Mouse (Mus musculus): ENCODE measurements at regions not wholly inside any gene's neighbourhood (a gene's known extent, or its start where the extent isn't known, plus 50 kb on each side); places are given as distances from the start of the nearest gene placed in this dataset.

DNA sequence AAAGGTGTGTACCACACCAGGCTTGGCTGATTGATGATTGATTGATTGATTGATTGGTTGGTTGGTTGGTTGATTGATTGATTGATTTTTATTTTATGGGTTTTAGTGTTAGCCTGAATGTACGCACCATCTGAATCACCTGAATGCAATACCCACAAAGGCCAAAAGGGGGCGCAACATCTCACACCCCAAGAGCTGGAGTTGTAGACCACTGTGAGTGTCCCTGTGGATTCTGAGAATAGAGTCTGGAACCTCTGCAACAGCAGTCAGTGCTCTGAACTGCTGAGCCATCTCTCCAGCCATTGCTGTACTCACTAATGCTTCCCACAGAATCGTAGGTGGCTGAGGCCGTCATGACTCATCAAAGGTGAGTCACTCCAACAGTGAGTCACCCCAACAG is 109.4 kb upstream of the Foxb1 start:
- Histone ChIP-seq H3K4me1 (ENCODE audit: control insufficient read depth, low read depth, low read length) (no peaks in the 10 kb centered on the region), H3K4me3 (ENCODE audit: low read depth, low read length) (no peak overlapping the region), H3K9me3 (replicated peaks; ENCODE audit: control insufficient read depth, low read length) (no peaks in the 10 kb centered on the region), H3K36me3 (ENCODE audit: control insufficient read depth, insufficient read depth) (no peaks in the 10 kb centered on the region), H3K4me2 (ENCODE audit: low read depth, low read length) (no peak overlapping the region), H3K9ac (ENCODE audit: low read depth, low read length) (no peak overlapping the region), H3K27ac (ENCODE audit: low read length) (no peak overlapping the region), H3K27me3 (ENCODE audit: control insufficient read depth, insufficient read depth, low read depth, low read length) (no peaks in the 10 kb centered on the region)
- no peak for ATAC-seq (ENCODE audit: low read depth)
- 66% methylated on average over 4 of the region's 4 CpGs for WGBS (ENCODE audit: insufficient replicate concordance)

DNA sequence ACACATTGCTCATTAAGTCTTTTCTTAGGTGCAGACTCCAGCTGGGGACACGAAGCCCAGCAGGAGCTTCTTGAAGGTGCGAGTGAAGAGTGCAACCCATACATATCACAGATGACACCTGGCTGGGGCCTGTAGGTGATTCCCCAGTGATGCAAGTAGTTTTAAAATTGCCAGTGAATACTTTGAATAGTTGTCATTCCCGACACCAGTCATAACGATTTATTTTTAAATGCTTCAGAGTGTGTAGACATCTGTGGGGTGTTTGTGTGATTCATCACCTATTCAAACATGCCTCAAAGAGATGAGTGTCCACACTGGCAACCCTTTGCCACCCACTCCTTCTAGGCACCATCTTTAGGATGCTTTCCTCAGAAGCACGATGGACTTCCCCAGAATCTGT is 102.9 kb upstream of the Bnip2 start:
- no peak overlapping the region for H3K9ac ChIP-seq (ENCODE audit: low read depth, low read length)
- H3K4me1 ChIP-seq (ENCODE audit: control insufficient read depth, low read depth, low read length), result no peaks in the 10 kb centered on the region
- H3K9me3 ChIP-seq (replicated peaks; ENCODE audit: control insufficient read depth, low read length), result no peaks in the 10 kb centered on the region
- no peaks in the 10 kb centered on the region for H3K27me3 ChIP-seq (ENCODE audit: control insufficient read depth, insufficient read depth, low read depth, low read length)
- WGBS (ENCODE audit: insufficient replicate concordance), result 43% methylated on average over 5 of the region's 5 CpGs
- no peak for ATAC-seq (ENCODE audit: low read depth)
- H3K36me3 ChIP-seq (ENCODE audit: control insufficient read depth, insufficient read depth), result no peaks in the 10 kb centered on the region
- no peak overlapping the region for H3K4me2 ChIP-seq (ENCODE audit: low read depth, low read length)
- no peak overlapping the region for H3K4me3 ChIP-seq (ENCODE audit: low read depth, low read length)
- no peak overlapping the region for H3K27ac ChIP-seq (ENCODE audit: low read length)

DNA sequence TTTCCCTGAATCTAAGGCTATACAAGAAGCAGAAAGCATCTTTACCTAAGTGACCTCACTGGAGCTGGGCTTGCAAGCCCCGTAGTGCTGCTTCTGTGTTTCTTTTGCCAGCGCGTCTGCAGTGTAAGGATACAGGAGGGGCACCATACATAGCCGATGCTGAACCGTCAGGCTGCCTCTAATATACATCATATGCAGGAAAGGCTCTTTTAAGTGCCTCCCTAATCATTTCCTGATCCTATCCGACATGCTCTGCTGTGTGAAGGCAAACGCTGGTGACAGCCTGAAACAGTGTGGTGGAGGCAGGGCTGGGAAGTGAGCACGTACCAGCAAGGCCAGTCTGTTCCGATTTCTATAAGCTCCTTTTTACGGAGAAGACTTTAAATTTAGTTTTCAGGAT is 91.2 kb upstream of the Bnip2 start:
- ATAC-seq (ENCODE audit: low read depth), result no peak
- WGBS (ENCODE audit: insufficient replicate concordance), result 44% methylated on average over 10 of the region's 10 CpGs

DNA sequence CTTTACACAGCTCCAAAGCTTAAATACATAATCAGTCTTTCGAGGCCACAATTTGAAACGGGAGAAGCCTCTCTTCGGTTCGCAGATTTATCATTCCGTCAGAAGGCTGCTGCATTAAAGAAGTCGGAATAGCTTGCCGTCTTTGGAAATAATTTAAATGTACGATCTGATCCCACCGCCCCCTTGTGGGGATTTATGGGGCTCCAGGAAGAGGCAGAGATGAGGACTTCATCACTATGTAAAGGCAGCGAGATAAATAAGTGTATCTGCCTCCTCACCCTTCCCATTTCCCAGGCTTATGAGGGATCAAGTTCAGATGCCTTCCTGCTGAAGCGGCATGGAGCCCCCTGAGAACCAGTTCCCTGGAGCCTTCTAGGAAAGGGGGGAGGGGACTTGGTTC is 89.9 kb upstream of the Bnip2 start:
- Histone ChIP-seq H3K36me3 (ENCODE audit: control insufficient read depth, insufficient read depth) (no peaks in the 10 kb centered on the region), H3K9ac (ENCODE audit: low read depth, low read length) (no peak overlapping the region), H3K4me2 (ENCODE audit: low read depth, low read length) (no peak overlapping the region), H3K27ac (ENCODE audit: low read length) (no peak overlapping the region), H3K9me3 (replicated peaks; ENCODE audit: control insufficient read depth, low read length) (no peaks in the 10 kb centered on the region), H3K4me3 (ENCODE audit: low read depth, low read length) (no peak overlapping the region), H3K4me1 (ENCODE audit: control insufficient read depth, low read depth, low read length) (no peaks in the 10 kb centered on the region), H3K27me3 (ENCODE audit: control insufficient read depth, insufficient read depth, low read depth, low read length) (0 out of 2 replicates have a peak, but pooled peaks cover 3% of the 10 kb centered on the region)
- no peak for ATAC-seq (ENCODE audit: low read depth)
- WGBS (ENCODE audit: insufficient replicate concordance), result 31% methylated on average over 11 of the region's 11 CpGs

More for the DNA sequence above, 91.2 kb upstream of the Bnip2 start:
- Histone ChIP-seq H3K9ac (ENCODE audit: low read depth, low read length) (no peak overlapping the region), H3K27ac (ENCODE audit: low read length) (no peak overlapping the region), H3K4me1 (ENCODE audit: control insufficient read depth, low read depth, low read length) (no peaks in the 10 kb centered on the region), H3K4me3 (ENCODE audit: low read depth, low read length) (no peak overlapping the region), H3K27me3 (ENCODE audit: control insufficient read depth, insufficient read depth, low read depth, low read length) (0 out of 2 replicates have a peak, but pooled peaks cover 3% of the 10 kb centered on the region), H3K4me2 (ENCODE audit: low read depth, low read length) (no peak overlapping the region), H3K36me3 (ENCODE audit: control insufficient read depth, insufficient read depth) (no peaks in the 10 kb centered on the region), H3K9me3 (replicated peaks; ENCODE audit: control insufficient read depth, low read length) (no peaks in the 10 kb centered on the region)

DNA sequence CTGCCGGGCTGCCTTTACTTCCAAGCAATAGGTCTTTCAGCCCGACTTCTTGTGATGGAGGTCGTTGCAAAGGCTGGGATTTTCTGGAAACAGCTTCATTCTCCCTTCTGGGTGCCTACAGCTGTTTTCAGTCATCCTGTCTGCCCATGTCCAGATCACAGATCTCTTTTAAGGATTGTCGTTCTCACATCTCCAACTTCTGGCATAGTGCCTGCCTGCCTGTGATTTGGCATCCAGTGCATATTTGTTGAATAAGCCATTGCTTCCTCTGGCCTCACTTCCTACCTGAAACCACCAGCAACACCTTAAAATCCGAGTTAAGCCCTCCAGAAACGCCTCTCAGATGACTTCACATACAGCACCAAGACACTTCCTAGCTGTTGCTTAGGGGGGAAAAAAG is 88.4 kb upstream of the Bnip2 start:
- no peaks in the 10 kb centered on the region for H3K36me3 ChIP-seq (ENCODE audit: control insufficient read depth, insufficient read depth)
- no peak for ATAC-seq (ENCODE audit: low read depth)
- 53% methylated on average over 6 of the region's 6 CpGs for whole genome bisulfite sequencing (ENCODE audit: insufficient replicate concordance)
- no peaks in the 10 kb centered on the region for H3K9me3 ChIP-seq (replicated peaks; ENCODE audit: control insufficient read depth, low read length)
- no peak overlapping the region for H3K4me3 ChIP-seq (ENCODE audit: low read depth, low read length)
- H3K27ac ChIP-seq (ENCODE audit: low read length), result no peak overlapping the region
- H3K27me3 ChIP-seq (ENCODE audit: control insufficient read depth, insufficient read depth, low read depth, low read length), result 0 out of 2 replicates have a peak, but pooled peaks cover 3% of the 10 kb centered on the region
- no peak overlapping the region for H3K9ac ChIP-seq (ENCODE audit: low read depth, low read length)
- no peak overlapping the region for H3K4me2 ChIP-seq (ENCODE audit: low read depth, low read length)
- no peaks in the 10 kb centered on the region for H3K4me1 ChIP-seq (ENCODE audit: control insufficient read depth, low read depth, low read length)

DNA sequence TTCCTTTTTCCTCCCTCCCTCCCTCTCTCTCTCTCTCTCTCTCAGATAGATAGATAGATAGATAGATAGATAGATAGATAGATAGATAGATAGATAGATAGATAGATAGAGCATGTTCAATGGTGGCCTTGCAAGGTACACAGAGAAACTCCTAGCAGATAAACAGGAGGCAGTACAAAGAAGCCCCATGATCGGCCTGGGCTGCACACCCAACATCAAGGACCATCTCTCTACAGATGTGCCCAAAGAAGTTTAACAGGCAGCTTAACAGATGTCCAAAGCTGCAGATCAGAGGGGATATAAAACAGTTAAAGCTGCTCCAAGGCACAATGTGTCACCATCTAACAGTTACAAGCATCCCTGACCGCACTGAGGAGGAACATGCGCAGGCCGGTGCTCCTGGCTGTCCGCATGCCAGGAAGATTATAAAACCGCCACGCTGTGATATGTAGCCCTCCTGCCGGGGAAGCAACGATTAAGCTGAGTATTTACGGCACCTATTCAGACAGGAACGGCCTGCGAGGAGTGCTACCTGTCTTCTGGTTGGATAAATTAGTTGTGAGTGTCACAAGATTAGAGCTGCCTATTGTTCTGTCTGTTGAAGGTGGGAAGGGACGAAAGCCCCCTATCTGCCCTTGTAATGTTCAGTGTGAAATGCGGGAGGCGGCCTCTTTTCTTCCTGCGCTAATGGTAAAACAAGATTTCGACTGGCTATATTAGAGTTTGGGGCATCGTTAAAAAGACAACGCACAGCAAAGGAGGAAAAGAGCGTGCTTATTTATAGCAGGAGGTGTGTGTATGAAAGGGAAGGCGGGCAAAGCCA is 81.9 kb upstream of the Bnip2 start:
- Histone ChIP-seq H3K27ac (ENCODE audit: low read length) (no peak overlapping the region), H3K9me3 (replicated peaks; ENCODE audit: control insufficient read depth, low read length) (no peaks in the 10 kb centered on the region), H3K27me3 (ENCODE audit: control insufficient read depth, insufficient read depth, low read depth, low read length) (peaks cover 12% of the 10 kb centered on the region; the same call in 1 of the 2 replicates), H3K4me2 (ENCODE audit: low read depth, low read length) (no peak overlapping the region), H3K4me3 (ENCODE audit: low read depth, low read length) (no peak overlapping the region), H3K36me3 (ENCODE audit: control insufficient read depth, insufficient read depth) (no peaks in the 10 kb centered on the region), H3K4me1 (ENCODE audit: control insufficient read depth, low read depth, low read length) (no peaks in the 10 kb centered on the region), H3K9ac (ENCODE audit: low read depth, low read length) (no peak overlapping the region)
- no peak for ATAC-seq (ENCODE audit: low read depth)
- 15% methylated on average over 21 of the region's 21 CpGs for WGBS (ENCODE audit: insufficient replicate concordance)

DNA sequence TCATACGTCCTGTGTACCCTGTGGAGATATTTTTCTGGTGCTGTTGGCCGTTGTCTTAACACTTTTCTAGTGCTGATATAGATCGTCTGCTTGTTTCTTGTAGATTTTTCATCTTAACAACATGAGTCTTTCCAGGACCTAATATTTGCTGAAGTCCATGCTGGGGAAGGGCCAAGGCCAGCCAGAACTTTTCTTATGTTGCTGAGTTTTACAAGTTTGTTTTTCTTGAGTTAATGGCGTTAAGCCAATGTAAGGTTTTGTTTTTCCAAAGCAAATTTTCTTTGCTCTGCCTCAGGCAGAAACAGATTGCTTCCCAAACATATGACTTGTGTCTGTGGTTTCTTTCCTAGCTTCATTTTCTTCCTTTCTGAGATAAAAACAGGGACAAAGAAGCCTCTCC is 78.6 kb upstream of the Bnip2 start:
- H3K27ac ChIP-seq (ENCODE audit: low read length), result no peak overlapping the region
- no peaks in the 10 kb centered on the region for H3K36me3 ChIP-seq (ENCODE audit: control insufficient read depth, insufficient read depth)
- no peaks in the 10 kb centered on the region for H3K9me3 ChIP-seq (replicated peaks; ENCODE audit: control insufficient read depth, low read length)
- H3K4me3 ChIP-seq (ENCODE audit: low read depth, low read length), result no peak overlapping the region
- no peak overlapping the region for H3K9ac ChIP-seq (ENCODE audit: low read depth, low read length)
- no peak overlapping the region for H3K4me2 ChIP-seq (ENCODE audit: low read depth, low read length)
- whole genome bisulfite sequencing (ENCODE audit: insufficient replicate concordance), result 50% methylated on average over 4 of the region's 4 CpGs
- peaks cover 12% of the 10 kb centered on the region; the same call in 1 of the 2 replicates for H3K27me3 ChIP-seq (ENCODE audit: control insufficient read depth, insufficient read depth, low read depth, low read length)
- no peak for ATAC-seq (ENCODE audit: low read depth)
- no peaks in the 10 kb centered on the region for H3K4me1 ChIP-seq (ENCODE audit: control insufficient read depth, low read depth, low read length)

DNA sequence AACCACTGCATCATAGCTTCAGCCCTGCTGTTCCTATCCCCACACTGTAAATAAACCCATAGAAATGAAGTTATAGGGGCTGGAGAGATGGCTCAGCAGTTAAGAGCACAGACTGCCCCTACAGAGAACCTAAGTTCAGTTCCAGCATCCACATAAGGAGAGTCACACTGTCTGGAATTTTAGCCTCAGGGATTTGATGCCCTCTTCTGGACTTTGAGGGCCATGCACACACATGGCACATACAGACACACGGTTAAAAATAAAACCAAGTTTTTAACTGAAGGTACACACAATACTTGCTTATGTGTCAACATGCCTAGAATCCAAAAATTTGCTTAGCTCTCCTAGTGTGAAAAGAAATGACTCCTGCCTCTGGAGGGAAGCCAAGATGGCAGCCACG is 61.1 kb upstream of the Bnip2 start:
- no peak overlapping the region for H3K4me2 ChIP-seq (ENCODE audit: low read depth, low read length)
- H3K27me3 ChIP-seq (ENCODE audit: control insufficient read depth, insufficient read depth, low read depth, low read length), result no peaks in the 10 kb centered on the region
- no peak overlapping the region for H3K9ac ChIP-seq (ENCODE audit: low read depth, low read length)
- no peaks in the 10 kb centered on the region for H3K4me1 ChIP-seq (ENCODE audit: control insufficient read depth, low read depth, low read length)
- WGBS (ENCODE audit: insufficient replicate concordance), result 53% methylated on average over 2 of the region's 2 CpGs
- H3K36me3 ChIP-seq (ENCODE audit: control insufficient read depth, insufficient read depth), result no peaks in the 10 kb centered on the region
- no peak overlapping the region for H3K27ac ChIP-seq (ENCODE audit: low read length)
- no peaks in the 10 kb centered on the region for H3K9me3 ChIP-seq (replicated peaks; ENCODE audit: control insufficient read depth, low read length)
- H3K4me3 ChIP-seq (ENCODE audit: low read depth, low read length), result no peak overlapping the region
- no peak for ATAC-seq (ENCODE audit: low read depth)

DNA sequence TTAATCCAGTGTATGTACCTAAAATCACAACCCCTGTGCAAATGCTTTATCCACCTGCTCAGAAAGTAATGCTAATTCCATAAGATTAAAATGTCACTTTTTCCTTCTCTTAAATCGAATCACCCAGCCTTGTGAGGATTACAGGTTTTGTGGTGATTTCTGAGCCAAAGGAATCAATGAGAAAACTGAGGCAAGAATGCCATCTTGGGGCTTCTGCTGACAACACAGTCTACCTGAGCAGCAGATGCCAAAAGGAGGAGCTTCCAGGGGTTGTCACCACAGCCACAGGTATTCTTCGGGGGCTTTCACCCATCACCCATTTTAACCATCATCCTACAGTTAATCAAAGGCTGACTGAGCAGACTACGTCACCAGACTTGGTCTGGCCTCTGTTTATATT is 51.4 kb upstream of the Bnip2 start:
- H3K27me3 ChIP-seq (ENCODE audit: control insufficient read depth, insufficient read depth, low read depth, low read length), result no peaks in the 10 kb centered on the region
- ATAC-seq (ENCODE audit: low read depth), result no peak
- H3K36me3 ChIP-seq (ENCODE audit: control insufficient read depth, insufficient read depth), result no peaks in the 10 kb centered on the region
- H3K9ac ChIP-seq (ENCODE audit: low read depth, low read length), result no peak overlapping the region
- H3K27ac ChIP-seq (ENCODE audit: low read length), result no peak overlapping the region
- no peaks in the 10 kb centered on the region for H3K9me3 ChIP-seq (replicated peaks; ENCODE audit: control insufficient read depth, low read length)
- WGBS (ENCODE audit: insufficient replicate concordance), result 50% methylated on average over 3 of the region's 3 CpGs
- H3K4me2 ChIP-seq (ENCODE audit: low read depth, low read length), result no peak overlapping the region
- no peak overlapping the region for H3K4me3 ChIP-seq (ENCODE audit: low read depth, low read length)
- H3K4me1 ChIP-seq (ENCODE audit: control insufficient read depth, low read depth, low read length), result no peaks in the 10 kb centered on the region

All from liver, embryonic 16.5 days (tissue).